Mouse (Mus musculus) heart, embryonic 12.5 days (tissue): ENCODE data around the gene Zdhhc21. TPM values are rescaled to one million over a fixed set of nuclear protein-coding genes. Genes with fewer than 3 reads are reported as not detected.

Experiments
- ATAC-seq: fragments of 200-750 bp; cut with Nextera tagmentation; 2 replicates; pipeline ENCODE4 v1.8.0; 2017; ENCODE audit warnings: moderate TSS enrichment, moderate library complexity; ENCODE audit not compliant: insufficient number of reproducible peaks, low FRiP score
- H3K27ac ChIP-seq: fragments of 300-500 bp; sonication (generic); 2 replicates; pipeline ENCODE4 v1.5.1; 2016; ENCODE audit warnings: mild to moderate bottlenecking, moderate library complexity; ENCODE audit not compliant: poor library complexity, severe bottlenecking
- H3K27me3 ChIP-seq: fragments of 300-500 bp; sonication (generic); replicated peaks from 2 replicates; pipeline ENCODE4 v1.6.1; 2016; ENCODE audit warnings: mild to moderate bottlenecking, moderate library complexity
- H3K36me3 ChIP-seq: fragments of 300-500 bp; sonication (generic); 2 replicates; pipeline ENCODE4 v1.6.1; 2016; ENCODE audit warnings: mild to moderate bottlenecking, moderate library complexity
- H3K4me1 ChIP-seq: fragments of 300-500 bp; sonication (generic); replicated peaks from 2 replicates; pipeline ENCODE4 v1.6.1; 2016; ENCODE audit warnings: mild to moderate bottlenecking
- H3K4me2 ChIP-seq: fragments of 300-500 bp; sonication (generic); 2 replicates; pipeline ENCODE4 v1.6.1; 2016; ENCODE audit warnings: mild to moderate bottlenecking, moderate library complexity
- H3K4me3 ChIP-seq: fragments of 300-500 bp; sonication (generic); 2 replicates; pipeline ENCODE4 v1.5.1; 2016; ENCODE audit warnings: mild to moderate bottlenecking
- H3K9ac ChIP-seq: fragments of 300-500 bp; sonication (generic); 2 replicates; pipeline ENCODE4 v1.6.1; 2016; ENCODE audit warnings: mild to moderate bottlenecking, moderate library complexity
- H3K9me3 ChIP-seq: fragments of 300-500 bp; sonication (generic); replicated peaks from 2 replicates; pipeline ENCODE4 v1.6.1; 2016; ENCODE audit warnings: mild to moderate bottlenecking, moderate library complexity
- WGBS: fragments of 180-500 bp; shearing (Covaris S2); methylation state at CpG from one replicate; pipeline ENCODE4 v1.1.7; 2016; 5-methylcytosine and 5-hydroxymethylcytosine counted together
- polyA plus RNA-seq: library from polyadenylated mRNA; unstranded; fragments of >200 nt; fragmentation: Nextera tagmentation; extraction: Ambion mirVana; gene quantifications from 2 replicates; pipeline ENCODE4 v1.2.1, GENCODE M21; 2016

Gene Zdhhc21
- polyA plus RNA-seq, 1 experiment from 2014 or later = 16.6 TPM

DNA sequence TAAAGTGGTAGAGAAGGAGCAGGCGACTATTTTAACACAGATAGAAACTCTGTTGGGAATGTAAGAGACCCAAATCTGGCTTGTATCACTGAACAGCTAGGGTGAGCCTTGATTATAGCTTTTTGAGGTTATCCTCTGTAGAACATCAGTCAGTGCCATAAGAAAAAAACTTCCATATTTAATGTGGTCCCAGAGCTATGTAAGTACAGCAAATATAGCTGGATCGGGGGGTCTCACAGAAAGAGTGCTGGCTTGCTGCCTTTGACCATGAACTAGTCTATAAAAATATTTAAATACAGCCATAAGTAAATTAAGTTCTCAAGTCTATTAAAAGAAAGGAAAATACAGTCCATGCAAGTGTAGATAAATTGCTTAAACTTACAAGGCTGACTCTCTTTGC is 20.5 kb upstream of the Zdhhc21 start:
- no peak overlapping the region for H3K27ac ChIP-seq
- H3K4me3 ChIP-seq = no peak overlapping the region
- ATAC-seq = no peak
- H3K9ac ChIP-seq = no peak overlapping the region
- no peaks in the 10 kb centered on the region for H3K4me1 ChIP-seq
- no peaks in the 10 kb centered on the region for H3K9me3 ChIP-seq
- 77% methylated on average over 2 of the region's 2 CpGs for WGBS
- H3K27me3 ChIP-seq = no peaks in the 10 kb centered on the region
- H3K36me3 ChIP-seq = no peaks in the 10 kb centered on the region
- H3K4me2 ChIP-seq = no peak overlapping the region

GRCm38 (mm10) chr4:82879152-82879551 is 19.4 kb upstream of the Zdhhc21 start:
- 78% methylated on average over 6 of the region's 6 CpGs for WGBS
- Histone ChIP-seq H3K9me3 (no peaks in the 10 kb centered on the region), H3K4me2 (no peak overlapping the region), H3K27me3 (no peaks in the 10 kb centered on the region), H3K9ac (no peak overlapping the region), H3K4me1 (no peaks in the 10 kb centered on the region), H3K27ac (no peak overlapping the region), H3K4me3 (no peak overlapping the region), H3K36me3 (no peaks in the 10 kb centered on the region)
- no peak for ATAC-seq

DNA sequence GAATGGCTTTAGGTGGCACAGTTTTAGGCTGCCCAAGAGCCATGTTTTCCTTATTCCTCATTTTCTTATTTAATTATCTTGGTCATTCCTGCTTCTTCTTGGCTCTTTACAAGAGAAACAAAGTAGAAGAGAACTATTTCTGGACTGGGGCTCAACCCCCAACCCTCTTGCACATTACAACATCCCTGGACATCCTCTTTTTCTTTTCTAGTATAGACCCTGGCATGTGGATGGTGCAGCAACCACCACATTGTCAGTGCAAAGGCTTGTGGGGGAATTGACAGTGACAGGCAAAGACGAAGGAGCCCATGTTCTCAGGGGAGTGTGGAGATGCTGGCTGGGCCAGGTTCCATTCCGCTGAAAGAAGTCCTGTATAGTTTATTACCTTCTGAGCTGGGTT is 16.9 kb upstream of the Zdhhc21 start:
- no peak for ATAC-seq
- Histone ChIP-seq H3K4me3 (no peak overlapping the region), H3K4me2 (no peak overlapping the region), H3K27ac (no peak overlapping the region), H3K9ac (no peak overlapping the region), H3K9me3 (no peaks in the 10 kb centered on the region), H3K36me3 (no peaks in the 10 kb centered on the region), H3K27me3 (no peaks in the 10 kb centered on the region), H3K4me1 (peaks cover 3% of the 10 kb centered on the region; the same call in 1 of the 2 replicates)
- 88% methylated on average over 2 of the region's 2 CpGs for whole genome bisulfite sequencing

DNA sequence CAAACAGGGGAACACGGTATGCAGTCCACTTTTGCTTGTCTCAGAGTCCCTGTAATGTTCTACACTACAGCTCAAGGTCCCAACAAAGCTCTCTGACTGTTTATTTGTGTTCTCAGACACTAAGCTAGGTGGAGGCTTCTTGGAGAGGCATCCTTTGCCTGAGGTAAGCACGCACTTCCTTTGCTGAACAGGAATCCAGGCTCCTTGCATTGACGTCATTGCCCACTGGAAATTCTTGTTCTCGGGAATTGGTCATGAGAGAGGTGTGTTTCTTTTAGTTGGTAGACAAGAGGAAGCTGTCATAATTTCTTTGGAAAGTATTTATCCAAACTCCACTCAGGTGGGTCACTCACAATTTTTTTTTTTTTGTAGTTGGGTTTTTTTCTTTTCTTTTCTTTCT is 15.8 kb upstream of the Zdhhc21 start:
- peaks cover 3% of the 10 kb centered on the region; the same call in 1 of the 2 replicates for H3K4me1 ChIP-seq
- no peak overlapping the region for H3K9ac ChIP-seq
- H3K9me3 ChIP-seq = no peaks in the 10 kb centered on the region
- no peak overlapping the region for H3K4me2 ChIP-seq
- no peak overlapping the region for H3K27ac ChIP-seq
- ATAC-seq = no peak
- no peaks in the 10 kb centered on the region for H3K27me3 ChIP-seq
- no peaks in the 10 kb centered on the region for H3K36me3 ChIP-seq
- no peak overlapping the region for H3K4me3 ChIP-seq
- 60% methylated on average over 4 of the region's 4 CpGs for WGBS

DNA sequence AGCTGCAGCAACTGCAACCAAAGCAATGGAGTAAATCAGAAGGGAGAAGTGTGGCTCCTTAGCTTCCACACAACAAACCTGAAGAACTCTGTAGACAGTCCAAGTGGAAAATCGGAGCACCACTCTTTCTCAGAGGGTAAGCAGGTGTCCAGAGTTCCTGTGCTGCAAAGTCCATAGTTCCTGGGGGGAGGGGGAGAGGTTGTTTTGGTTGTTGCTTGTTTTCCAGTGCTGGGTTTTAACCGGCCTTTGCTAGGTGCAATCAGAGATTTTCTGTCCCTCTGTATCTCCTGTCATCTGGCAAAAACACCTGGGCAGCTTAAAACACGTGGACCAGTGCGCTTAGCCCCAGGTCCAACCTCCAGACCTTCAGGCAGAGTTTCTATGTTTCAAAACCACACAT is 15.0 kb upstream of the Zdhhc21 start:
- Histone ChIP-seq H3K36me3 (no peaks in the 10 kb centered on the region), H3K4me1 (peaks cover 3% of the 10 kb centered on the region; the same call in 1 of the 2 replicates), H3K9ac (no peak overlapping the region), H3K4me2 (no peak overlapping the region), H3K9me3 (no peaks in the 10 kb centered on the region), H3K27ac (no peak overlapping the region), H3K27me3 (no peaks in the 10 kb centered on the region), H3K4me3 (no peak overlapping the region)
- ATAC-seq = no peak
- WGBS = 50% methylated on average over 4 of the region's 4 CpGs

DNA sequence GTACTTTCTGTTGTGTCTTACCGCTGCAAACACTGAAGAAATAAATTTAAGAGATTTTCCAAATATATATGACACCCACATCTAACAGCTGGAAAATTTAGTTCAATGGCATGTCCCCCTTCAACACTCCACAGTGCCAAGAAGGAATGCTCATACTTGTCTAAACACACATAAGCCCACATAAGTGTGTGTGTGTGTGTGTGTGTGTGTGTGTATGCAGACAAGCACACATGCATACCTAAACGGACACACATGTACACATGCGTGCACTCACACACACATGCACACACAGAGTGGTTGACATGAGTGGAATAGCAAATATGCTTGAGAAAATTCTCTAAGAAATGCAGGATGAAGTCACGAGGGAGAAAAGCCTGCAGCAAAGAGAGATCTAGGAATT is 12.8 kb upstream of the Zdhhc21 start:
- no peaks in the 10 kb centered on the region for H3K9me3 ChIP-seq
- no peak overlapping the region for H3K27ac ChIP-seq
- no peak overlapping the region for H3K4me2 ChIP-seq
- 76% methylated on average over 4 of the region's 4 CpGs for WGBS
- peaks cover 3% of the 10 kb centered on the region; the same call in 1 of the 2 replicates for H3K4me1 ChIP-seq
- H3K4me3 ChIP-seq = no peak overlapping the region
- no peak for ATAC-seq
- no peak overlapping the region for H3K9ac ChIP-seq
- H3K27me3 ChIP-seq = no peaks in the 10 kb centered on the region
- H3K36me3 ChIP-seq = no peaks in the 10 kb centered on the region

- no peaks in the 10 kb centered on the region for H3K27me3 ChIP-seq
- no peaks in the 10 kb centered on the region for H3K9me3 ChIP-seq
- H3K4me2 ChIP-seq = no peak overlapping the region
- no peak overlapping the region for H3K27ac ChIP-seq
- H3K4me3 ChIP-seq = no peak overlapping the region
- H3K4me1 ChIP-seq = peaks cover 3% of the 10 kb centered on the region; the same call in 1 of the 2 replicates
- 35% methylated on average over 6 of the region's 6 CpGs for WGBS
- H3K36me3 ChIP-seq = no peaks in the 10 kb centered on the region
- no peak for ATAC-seq
- no peak overlapping the region for H3K9ac ChIP-seq
These were observed 12.4 kb upstream of the Zdhhc21 start for GRCm38 (mm10) chr4:82872121-82872520.

GRCm38 (mm10) chr4:82870931-82871330 is 11.2 kb upstream of the Zdhhc21 start:
- 74% methylated on average over 6 of the region's 6 CpGs for WGBS
- no peaks in the 10 kb centered on the region for H3K27me3 ChIP-seq
- H3K4me1 ChIP-seq = peaks cover 6% of the 10 kb centered on the region; the same call in 1 of the 2 replicates
- H3K36me3 ChIP-seq = no peaks in the 10 kb centered on the region
- H3K9me3 ChIP-seq = no peaks in the 10 kb centered on the region
- H3K27ac ChIP-seq = no peak overlapping the region
- no peak for ATAC-seq
- H3K4me3 ChIP-seq = no peak overlapping the region
- no peak overlapping the region for H3K4me2 ChIP-seq
- no peak overlapping the region for H3K9ac ChIP-seq

DNA sequence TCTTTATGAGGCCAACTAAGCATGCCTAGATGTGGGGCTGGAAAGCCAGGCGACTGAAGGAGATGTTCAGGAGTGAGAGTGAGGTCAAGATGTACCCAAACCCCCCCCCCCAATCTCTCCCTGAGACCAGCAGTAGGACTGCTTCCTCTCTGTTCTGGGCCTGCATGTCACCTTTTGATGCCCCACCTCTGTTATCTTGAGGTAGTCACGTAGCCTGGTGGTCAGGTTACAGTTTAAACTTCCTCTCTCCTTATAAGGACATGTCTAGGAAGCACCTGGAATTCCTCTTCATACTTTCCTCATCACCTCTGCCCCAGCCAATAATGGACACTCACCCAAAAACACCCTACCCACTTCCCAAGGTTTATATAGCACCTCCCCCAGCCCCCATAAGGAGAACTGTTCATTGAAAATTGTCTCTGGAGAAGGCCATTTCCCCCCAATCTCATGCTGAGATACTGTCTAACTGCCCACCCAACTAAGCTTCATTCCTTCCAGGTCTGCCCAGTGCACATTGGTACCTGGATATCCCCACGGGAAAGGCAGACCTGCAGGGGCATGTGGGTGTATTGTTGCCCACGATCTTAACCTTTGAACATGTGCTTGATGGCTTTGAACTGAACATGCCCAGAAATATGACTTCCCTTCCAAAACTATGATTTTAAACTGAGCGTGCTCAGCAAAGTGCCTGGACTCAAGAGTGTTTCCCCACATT is 8.1 kb upstream of the Zdhhc21 start:
- Histone ChIP-seq H3K9ac (no peak overlapping the region), H3K27me3 (no peaks in the 10 kb centered on the region), H3K9me3 (no peaks in the 10 kb centered on the region), H3K36me3 (no peaks in the 10 kb centered on the region), H3K4me2 (no peak overlapping the region), H3K4me1 (peaks cover 6% of the 10 kb centered on the region; the same call in 1 of the 2 replicates), H3K4me3 (no peak overlapping the region), H3K27ac (no peak overlapping the region)
- WGBS = 78% methylated on average over 5 of the region's 5 CpGs
- no peak for ATAC-seq

- Histone ChIP-seq H3K4me1 (peaks cover 4% of the 10 kb centered on the region; the same call in 1 of the 2 replicates), H3K9ac (no peak overlapping the region), H3K4me2 (no peak overlapping the region), H3K27me3 (no peaks in the 10 kb centered on the region), H3K27ac (no peak overlapping the region), H3K4me3 (no peak overlapping the region), H3K9me3 (no peaks in the 10 kb centered on the region), H3K36me3 (no peaks in the 10 kb centered on the region)
- ATAC-seq = no peak
- 43% methylated on average over 4 of the region's 4 CpGs for WGBS
These were observed 7.4 kb upstream of the Zdhhc21 start for GRCm38 (mm10) chr4:82867111-82867510.

GRCm38 (mm10) chr4:82864974-82865699 is 5.4 kb upstream of the Zdhhc21 start:
- H3K4me2 ChIP-seq = no peak overlapping the region
- WGBS = 66% methylated on average over 8 of the region's 8 CpGs
- no peak for ATAC-seq

More at GRCm38 (mm10) chr4:82864974-82865699, 5.4 kb upstream of the Zdhhc21 start:
- Histone ChIP-seq H3K27me3 (no peaks in the 10 kb centered on the region), H3K9me3 (no peaks in the 10 kb centered on the region), H3K36me3 (no peaks in the 10 kb centered on the region), H3K4me1 (0 out of 2 replicates have a peak, but pooled peaks cover 6% of the 10 kb centered on the region), H3K27ac (no peak overlapping the region), H3K9ac (no peak overlapping the region), H3K4me3 (no peak overlapping the region)
